Mouse (Mus musculus) cerebellum, adult 9-11 months (tissue): ENCODE measurements around the gene Itga4.

ENCODE experiments used
- DNase-seq: peaks from one replicate; pipeline ENCODE4 v3.0.0; 2022

Itga4 gene

GRCm38 (mm10) chr2:79357835-79358234, 102.6 kb downstream of the Itga4 start:
- DNase-seq, result no peak

DNA sequence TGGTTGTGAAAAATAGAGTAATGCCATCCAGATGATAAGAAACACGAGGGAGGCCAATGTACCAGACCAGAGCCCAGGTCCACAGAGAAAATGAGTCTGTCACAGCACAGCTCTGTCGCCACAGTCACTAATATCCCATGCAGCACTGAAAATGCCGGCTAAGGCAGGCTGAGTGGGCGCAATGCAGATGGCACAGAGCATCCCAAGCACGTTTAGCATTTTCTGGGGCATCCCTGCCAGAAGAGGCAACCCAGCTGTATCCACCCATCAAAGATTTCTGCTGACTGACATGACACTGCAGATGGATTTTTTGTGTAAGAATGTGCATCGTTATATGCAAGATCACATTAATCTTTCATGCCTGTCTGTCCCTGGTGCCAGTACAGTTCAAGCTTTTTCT, 106.8 kb downstream of the Itga4 start:
- DNase-seq, result no peak

- no peak for DNase-seq
These were observed 108.7 kb downstream of the Itga4 start for GRCm38 (mm10) chr2:79363920-79364319.

GRCm38 (mm10) chr2:79367451-79368450, 112.5 kb downstream of the Itga4 start:
- DNase-seq, result no peak

DNA sequence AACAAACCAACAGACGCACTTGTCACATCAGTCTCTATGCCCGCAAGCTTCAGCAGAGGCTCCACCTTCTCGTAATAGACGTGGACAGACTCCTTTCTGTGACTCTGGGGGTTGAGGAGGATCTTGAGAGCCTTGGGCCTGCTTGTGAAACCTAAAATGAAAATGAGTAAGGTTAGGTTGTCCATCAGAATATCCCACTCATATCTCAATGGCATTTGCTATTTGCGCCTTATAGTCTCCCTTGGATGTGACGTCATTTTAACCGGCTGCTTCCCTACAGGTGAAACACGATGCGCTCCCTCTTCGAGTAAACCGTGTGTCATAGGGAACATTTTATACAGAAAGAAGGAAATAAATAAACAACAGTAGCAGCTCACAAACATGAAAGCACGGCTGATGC, 113.4 kb downstream of the Itga4 start:
- DNase-seq, result no peak

DNA sequence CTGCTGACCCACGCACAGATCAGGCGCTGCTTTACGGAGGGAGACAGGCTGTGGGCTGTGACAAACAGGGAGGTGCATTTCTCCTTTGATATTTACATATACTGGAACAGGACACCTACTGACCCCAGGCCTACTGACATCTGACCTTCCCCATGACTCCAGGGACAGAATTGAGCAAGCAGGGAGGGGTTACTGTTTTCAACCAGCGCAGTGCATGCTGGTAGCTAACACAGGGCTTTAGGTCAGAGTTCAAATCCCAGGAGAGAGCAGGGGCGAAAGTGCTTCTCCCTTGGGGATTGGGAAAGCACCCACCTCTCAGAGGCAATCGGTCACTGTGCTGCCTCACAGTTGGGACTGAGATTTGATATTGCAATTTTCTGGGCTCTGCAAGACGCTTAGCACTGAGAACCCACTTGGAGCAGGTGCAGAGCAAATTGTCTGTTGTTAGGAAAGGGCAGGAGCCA, 113.9 kb downstream of the Itga4 start:
- DNase-seq, result no peak

DNA sequence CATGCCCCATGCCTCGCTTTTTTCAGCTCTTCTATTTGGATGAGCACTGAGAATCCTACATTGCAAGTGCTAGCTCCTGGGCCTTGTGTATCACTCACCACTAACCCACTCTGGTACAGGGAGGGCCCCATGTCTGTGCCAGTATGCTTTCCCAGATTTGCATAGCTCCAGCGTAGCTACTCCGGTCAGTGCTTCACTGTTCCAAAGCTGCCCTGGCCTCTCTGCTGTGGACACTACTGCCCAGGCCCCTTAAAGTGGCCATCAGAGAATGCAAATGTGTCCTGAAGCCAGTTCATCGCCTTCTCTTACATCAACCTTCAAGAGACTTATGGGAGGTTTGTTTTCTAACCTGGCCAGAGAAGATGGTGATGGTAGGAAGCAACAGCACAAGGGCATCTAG, 114.7 kb downstream of the Itga4 start:
- DNase-seq, result no peak

- DNase-seq, result no peak
These were observed 115.6 kb downstream of the Itga4 start for GRCm38 (mm10) chr2:79370711-79371312.

DNA sequence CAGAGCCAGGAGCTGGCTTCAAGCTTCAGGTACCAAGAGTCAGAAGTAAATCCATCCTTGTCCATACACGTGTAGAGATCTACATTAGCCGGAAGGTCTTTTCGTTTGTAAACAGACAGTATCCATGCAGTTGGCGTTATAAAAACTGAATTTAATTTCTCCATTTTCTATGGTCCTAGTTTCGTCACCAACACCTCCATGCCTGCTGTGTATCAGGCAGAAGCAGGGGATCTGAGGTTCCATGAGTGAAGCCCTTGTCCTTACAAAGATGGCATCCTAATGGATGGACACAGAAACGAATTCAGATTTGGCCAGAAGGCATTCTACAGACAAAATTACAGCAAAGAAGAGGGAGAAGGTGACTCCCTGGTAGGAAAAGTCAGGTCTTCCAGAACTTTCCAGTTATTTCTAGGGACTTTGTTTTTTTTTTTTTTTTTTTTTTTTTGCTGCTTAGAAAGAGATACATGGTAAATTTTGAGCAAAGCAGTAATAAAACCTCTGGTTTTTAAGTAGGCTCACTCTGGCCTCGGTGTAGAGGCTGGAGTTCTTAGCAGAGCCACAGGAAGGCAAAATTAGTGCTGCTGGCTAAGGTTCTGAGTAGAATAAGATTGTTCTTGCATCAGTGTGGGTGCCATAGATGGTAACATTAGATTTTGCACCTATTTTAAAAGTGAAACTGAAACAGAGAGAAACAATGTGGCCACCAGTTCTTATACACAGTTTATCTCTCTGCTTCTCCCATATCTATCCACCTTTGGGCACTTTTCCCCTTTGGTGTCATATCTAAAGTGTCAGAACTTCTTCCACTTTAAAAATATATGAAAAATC, 116.3 kb downstream of the Itga4 start:
- DNase-seq, result no peak

DNA sequence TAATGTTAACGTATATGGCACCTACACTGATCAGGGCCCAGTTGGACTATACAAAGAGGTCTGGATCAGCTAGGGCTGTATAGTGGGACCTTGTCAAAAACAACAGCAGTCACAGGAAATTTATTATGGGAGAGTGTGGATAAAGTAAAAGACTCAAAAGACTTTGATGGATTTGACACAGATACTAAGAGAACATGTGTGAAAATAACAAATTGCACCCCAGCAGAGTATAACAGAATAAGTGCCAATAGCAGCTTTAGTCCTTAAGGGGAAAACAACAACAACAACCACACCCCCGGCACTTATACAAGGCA, 116.9 kb downstream of the Itga4 start:
- DNase-seq, result no peak

DNA sequence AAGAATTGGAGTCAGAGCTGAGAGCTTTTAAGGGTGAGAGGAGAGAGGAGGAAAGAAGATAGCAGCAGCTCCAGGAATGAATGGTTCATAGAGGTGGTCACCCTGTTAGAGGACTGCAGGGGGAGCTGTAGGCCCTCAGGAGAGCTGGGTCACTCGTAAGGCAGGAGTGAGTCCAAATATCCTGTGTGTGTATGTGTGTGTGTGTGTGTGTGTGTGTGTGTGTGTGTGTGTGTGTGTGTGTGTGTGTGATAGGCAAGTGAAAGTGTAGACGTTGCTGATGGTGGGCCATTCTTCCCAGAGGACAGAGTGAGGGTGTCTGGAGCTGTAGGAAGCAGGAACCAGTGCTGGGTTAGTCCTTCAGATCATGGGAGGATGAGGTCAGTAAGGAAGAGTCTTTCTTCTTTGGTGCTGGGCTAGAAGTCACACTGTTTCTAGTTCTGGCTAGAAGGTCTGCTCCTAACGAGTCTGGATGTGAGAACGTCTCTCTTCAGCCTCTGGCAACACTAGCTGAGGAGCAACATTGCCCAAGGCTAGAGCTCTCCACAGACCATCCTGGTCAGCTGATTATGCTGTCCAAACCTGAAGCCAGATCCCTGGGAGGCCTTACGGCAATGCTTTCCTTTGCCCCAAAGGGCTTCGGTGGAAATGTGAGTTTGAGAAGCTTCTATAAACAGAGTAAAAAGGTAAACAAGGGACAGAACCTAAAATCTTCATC, 117.4 kb downstream of the Itga4 start:
- peak; percentile 84 for DNase-seq

DNA sequence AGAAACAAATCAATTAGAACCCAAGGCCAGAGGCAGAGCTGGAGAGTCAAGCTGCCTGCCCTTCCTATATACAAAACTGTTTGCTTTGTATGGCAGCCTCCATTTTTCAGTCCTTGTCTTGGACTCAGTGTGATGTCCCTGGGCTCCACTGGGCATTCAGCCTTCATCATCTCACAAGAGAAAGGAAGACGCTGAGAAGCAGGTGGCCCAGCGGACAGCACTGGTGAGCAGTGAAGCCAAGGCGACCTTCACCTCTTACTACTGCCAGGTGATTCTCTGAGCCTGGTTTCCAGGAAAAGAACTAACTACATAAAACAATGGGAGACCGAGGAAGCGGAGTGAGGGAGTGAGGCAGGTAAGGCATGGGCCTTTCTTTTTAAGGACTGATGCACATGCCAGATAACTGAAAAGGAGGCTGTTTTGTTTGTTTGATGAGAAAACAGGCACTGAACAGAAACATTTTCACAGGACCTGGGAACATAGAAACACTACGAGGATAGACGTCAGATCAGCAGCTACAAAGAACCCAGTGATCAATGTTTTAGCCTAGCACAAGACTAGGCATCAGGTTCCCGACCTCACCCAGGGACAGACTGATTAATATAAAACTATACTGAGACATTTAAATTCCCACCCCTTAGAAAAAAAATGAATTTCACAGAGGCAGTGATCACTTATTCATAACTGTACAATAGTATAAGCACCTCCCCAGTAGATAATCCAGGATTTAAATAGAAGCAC, 123.3 kb downstream of the Itga4 start:
- peak; percentile 73 for DNase-seq

- no peak for DNase-seq
These were observed 124.1 kb downstream of the Itga4 start for GRCm38 (mm10) chr2:79379087-79380041.
